Mouse (Mus musculus) kidney, postnatal 0 days (tissue): ENCODE data around the gene Nhlrc4. TPM values are rescaled to one million over a fixed set of nuclear protein-coding genes. Genes with fewer than 3 reads are reported as not detected.
A peak's percentile ranks its signal among the peaks of the same experiment; 100 is the strongest.

Experiments
- ATAC-seq: fragments of 200-750 bp; cut with Nextera tagmentation; replicated peaks from 2 replicates; pipeline ENCODE4 v1.8.0; 2017; ENCODE audit warnings: low read depth, moderate number of reproducible peaks, moderate TSS enrichment, moderate library complexity; ENCODE audit not compliant: low FRiP score
- DNase-seq: peaks from one replicate; pipeline ENCODE4 v3.0.0-alpha.2; 2016; ENCODE audit warnings: low spot score
- H3K27ac ChIP-seq: fragments of 300-500 bp; sonication (generic); 2 replicates; pipeline ENCODE4 v1.5.1; 2014; ENCODE audit warnings: mild to moderate bottlenecking
- H3K27me3 ChIP-seq: fragments of 300-500 bp; sonication (generic); 2 replicates; pipeline ENCODE4 v1.6.1; 2014; ENCODE audit warnings: low read length, mixed read lengths; ENCODE audit not compliant: insufficient read depth
- H3K36me3 ChIP-seq: fragments of 300-500 bp; sonication (generic); 2 replicates; pipeline ENCODE4 v1.6.1; 2014; ENCODE audit warnings: low read length, mixed read lengths; ENCODE audit not compliant: insufficient read depth
- H3K4me1 ChIP-seq: fragments of 300-500 bp; sonication (generic); replicated peaks from 2 replicates; pipeline ENCODE4 v1.6.1; 2014; ENCODE audit warnings: antibody characterized with exemption, low read length, mixed read lengths; ENCODE audit not compliant: insufficient read depth
- H3K4me2 ChIP-seq: fragments of 300-500 bp; sonication (generic); 2 replicates; pipeline ENCODE4 v1.6.1; 2014; ENCODE audit warnings: mild to moderate bottlenecking, low read length, moderate library complexity, mixed read lengths
- H3K4me3 ChIP-seq: fragments of 300-500 bp; sonication (generic); replicated peaks from 2 replicates; pipeline ENCODE4 v1.5.1; 2014; ENCODE audit warnings: low read depth, low read length
- H3K9ac ChIP-seq: fragments of 300-500 bp; sonication (generic); 2 replicates; pipeline ENCODE4 v1.6.1; 2014; ENCODE audit warnings: low read depth, low read length
- H3K9me3 ChIP-seq: fragments of 300-500 bp; sonication (generic); replicated peaks from 2 replicates; pipeline ENCODE4 v1.6.1; 2016; ENCODE audit warnings: low read length, inconsistent platforms, mixed read lengths
- CTCF ChIP-seq: IDR thresholded peaks from 2 replicates; pipeline ENCODE4 v1.5.1; 2016; ENCODE audit warnings: antibody characterized with exemption, low read depth, mild to moderate bottlenecking, moderate library complexity
- WGBS: fragments of 180-500 bp; shearing (Covaris S2); extraction: QIAGEN DNeasy Blood & Tissue Kit; methylation state at CpG from one replicate; pipeline ENCODE4 v1.1.7; 2014; 5-methylcytosine and 5-hydroxymethylcytosine counted together
- polyA plus RNA-seq: library from polyadenylated mRNA; unstranded; fragments of >200 nt; fragmentation: Nextera tagmentation; extraction: Ambion mirVana; gene quantifications from 2 replicates; pipeline ENCODE4 v1.2.1, GENCODE M21; 2015

Nhlrc4 gene
- polyA plus RNA-seq, 1 experiment from 2014 or later, result 1.1 TPM

DNA sequence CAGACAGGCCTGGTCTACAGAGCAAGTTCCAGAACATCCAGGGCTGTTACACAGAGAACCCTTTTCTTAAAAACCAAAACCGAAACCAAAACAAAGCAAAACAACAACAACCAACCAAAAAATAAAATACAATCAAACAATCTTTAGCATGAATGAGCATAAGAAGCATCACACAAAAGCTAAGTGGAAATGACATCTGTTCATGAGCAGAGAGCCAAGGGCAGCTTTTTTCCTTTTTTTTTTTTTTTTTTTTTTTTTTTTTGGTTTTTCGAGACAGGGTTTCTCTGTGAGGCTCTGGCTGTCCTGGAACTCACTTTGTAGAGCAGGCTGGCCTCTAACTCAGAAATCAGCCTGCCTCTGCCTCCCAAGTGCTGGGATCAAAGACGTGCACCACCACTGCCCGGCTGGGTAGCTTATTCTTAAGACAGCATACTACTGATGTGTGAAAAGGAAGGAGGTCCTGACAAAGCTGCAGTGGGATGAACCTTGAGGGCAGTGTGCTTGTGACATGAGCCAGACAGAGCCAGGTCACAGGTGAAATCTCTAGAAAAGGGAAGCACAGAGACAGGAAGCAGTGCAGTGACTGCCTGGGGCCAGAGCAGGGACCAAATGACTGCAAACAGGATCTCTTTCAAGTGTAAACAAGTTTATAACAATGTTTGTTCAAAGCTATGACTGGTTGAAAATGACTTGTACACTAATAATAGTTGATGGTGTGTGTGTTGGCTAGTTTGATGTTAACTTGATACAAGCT is 26.4 kb upstream of the Nhlrc4 start:
- 0 out of 2 replicates have a peak, but pooled peaks cover 12% of the 10 kb centered on the region for H3K4me1 ChIP-seq
- ATAC-seq (no peak), DNase-seq (no peak)
- H3K27ac ChIP-seq, result no peak overlapping the region
- H3K4me2 ChIP-seq, result no peak overlapping the region
- TF ChIP-seq CTCF, result no peak
- no peak overlapping the region for H3K9ac ChIP-seq
- H3K36me3 ChIP-seq, result no peaks in the 10 kb centered on the region
- no peak overlapping the region for H3K4me3 ChIP-seq
- WGBS, result 87% methylated on average over 4 of the region's 4 CpGs
- H3K27me3 ChIP-seq, result no peaks in the 10 kb centered on the region
- H3K9me3 ChIP-seq, result no peaks in the 10 kb centered on the region

- DNase-seq, result no peak
- 87% methylated on average over 9 of the region's 9 CpGs for WGBS
These were observed 25.7 kb upstream of the Nhlrc4 start for GRCm38 (mm10) chr17:25970448-25970847.

DNA sequence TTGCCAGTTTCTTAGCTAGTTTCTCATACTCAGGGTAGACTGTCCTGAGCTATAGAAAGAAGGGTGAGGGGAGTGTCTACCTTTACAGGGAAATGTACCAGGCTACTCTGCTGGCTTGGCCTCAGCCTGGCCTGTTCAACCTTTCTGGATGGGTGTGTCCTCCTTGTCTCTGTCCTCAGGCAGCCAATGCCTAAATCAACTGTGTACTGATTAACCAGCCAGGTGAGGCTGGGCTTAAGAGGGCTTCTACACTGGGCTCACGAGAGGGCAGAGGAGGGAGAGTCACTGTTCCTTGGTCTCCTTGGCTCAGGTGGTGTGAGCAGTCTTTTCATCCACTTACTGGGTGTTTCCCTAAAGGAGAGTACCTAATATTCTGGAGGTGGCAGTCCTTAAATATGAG is 23.4 kb upstream of the Nhlrc4 start:
- ATAC-seq (peak; percentile 72; the same call in 1 of the 2 replicates), DNase-seq (peak; percentile 34)
- WGBS, result 61% methylated on average over 1 of the region's 1 CpGs

More at GRCm38 (mm10) chr17:25970448-25970847, 25.7 kb upstream of the Nhlrc4 start:
- H3K4me1 ChIP-seq, result 0 out of 2 replicates have a peak, but pooled peaks cover 12% of the 10 kb centered on the region
- ATAC-seq, result no peak
- H3K4me3 ChIP-seq, result no peak overlapping the region
- no peak overlapping the region for H3K9ac ChIP-seq
- no peaks in the 10 kb centered on the region for H3K27me3 ChIP-seq
- no peak overlapping the region for H3K27ac ChIP-seq
- no peaks in the 10 kb centered on the region for H3K36me3 ChIP-seq
- H3K4me2 ChIP-seq, result no peak overlapping the region
- no peaks in the 10 kb centered on the region for H3K9me3 ChIP-seq
- peak; percentile 13; the same call in 1 of the 2 replicates for TF ChIP-seq CTCF

GRCm38 (mm10) chr17:25967652-25968051 is 22.9 kb upstream of the Nhlrc4 start:
- no peak overlapping the region for H3K27ac ChIP-seq
- 35% methylated on average over 3 of the region's 3 CpGs for WGBS

More for the DNA sequence above, 23.4 kb upstream of the Nhlrc4 start:
- Histone ChIP-seq H3K4me1 (0 out of 2 replicates have a peak, but pooled peaks cover 12% of the 10 kb centered on the region), H3K36me3 (no peaks in the 10 kb centered on the region), H3K4me3 (no peak overlapping the region), H3K4me2 (no peak overlapping the region), H3K9ac (no peak overlapping the region), H3K9me3 (no peaks in the 10 kb centered on the region), H3K27ac (no peak overlapping the region), H3K27me3 (no peaks in the 10 kb centered on the region)
- no peak for TF ChIP-seq CTCF

DNA sequence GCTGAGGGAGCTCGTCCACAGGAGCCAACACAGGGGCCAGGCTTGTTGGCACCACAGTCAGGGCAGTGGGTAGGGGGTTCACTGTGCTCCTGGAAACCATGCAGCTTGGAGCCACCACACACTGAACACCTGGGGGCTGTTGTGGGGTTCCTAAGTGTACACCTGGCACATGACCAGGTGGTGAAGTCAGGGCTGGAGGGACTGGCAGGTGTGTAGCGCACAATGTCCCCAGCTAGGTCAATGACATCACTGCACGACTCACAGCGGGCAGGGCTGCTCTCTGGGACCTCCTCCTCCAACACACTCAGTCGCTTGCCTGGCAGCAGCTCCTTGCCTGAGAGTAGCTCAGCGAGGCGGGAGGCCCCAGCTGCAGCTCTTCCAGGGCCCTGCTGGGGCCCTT is 19.5 kb upstream of the Nhlrc4 start:
- WGBS, result 84% methylated on average over 7 of the region's 7 CpGs
- Histone ChIP-seq H3K4me3 (no peak overlapping the region), H3K4me2 (no peak overlapping the region), H3K9ac (no peak overlapping the region), H3K9me3 (no peaks in the 10 kb centered on the region), H3K36me3 (peaks cover 9% of the 10 kb centered on the region; the same call in 1 of the 2 replicates), H3K27me3 (no peaks in the 10 kb centered on the region), H3K4me1 (0 out of 2 replicates have a peak, but pooled peaks cover 12% of the 10 kb centered on the region), H3K27ac (no peak overlapping the region)
- DNase-seq, result no peak
- no peak for TF ChIP-seq CTCF
- 0 out of 2 replicates have a peak, but pooled peaks have one; percentile 12 for ATAC-seq

More at GRCm38 (mm10) chr17:25967652-25968051, 22.9 kb upstream of the Nhlrc4 start:
- no peak overlapping the region for H3K9ac ChIP-seq
- H3K9me3 ChIP-seq, result no peaks in the 10 kb centered on the region
- DNase-seq (peak; percentile 69), ATAC-seq (no peak)
- TF ChIP-seq CTCF, result no peak
- no peak overlapping the region for H3K4me2 ChIP-seq
- 0 out of 2 replicates have a peak, but pooled peaks cover 12% of the 10 kb centered on the region for H3K4me1 ChIP-seq
- no peak overlapping the region for H3K4me3 ChIP-seq
- no peaks in the 10 kb centered on the region for H3K36me3 ChIP-seq
- H3K27me3 ChIP-seq, result no peaks in the 10 kb centered on the region

- no peak overlapping the region for H3K9ac ChIP-seq
- H3K4me3 ChIP-seq, result no peak overlapping the region
- TF ChIP-seq CTCF, result no peak
- no peak overlapping the region for H3K4me2 ChIP-seq
- DNase-seq (no peak), ATAC-seq (no peak)
- H3K4me1 ChIP-seq, result 0 out of 2 replicates have a peak, but pooled peaks cover 5% of the 10 kb centered on the region
- H3K9me3 ChIP-seq, result no peaks in the 10 kb centered on the region
- WGBS, result 89% methylated on average over 7 of the region's 7 CpGs
- peaks cover 16% of the 10 kb centered on the region; the same call in 1 of the 2 replicates for H3K36me3 ChIP-seq
- no peak overlapping the region for H3K27ac ChIP-seq
- H3K27me3 ChIP-seq, result no peaks in the 10 kb centered on the region
These were observed 17.7 kb upstream of the Nhlrc4 start for GRCm38 (mm10) chr17:25962413-25962905.
